Mouse (Mus musculus) forebrain, embryonic 14.5 days (tissue): ENCODE measurements at regions not wholly inside any gene's neighbourhood (a gene's known extent, or its start where the extent isn't known, plus 50 kb on each side); places are given as distances from the start of the nearest gene placed in this dataset.

Source experiments
- ATAC-seq: fragments of 200-750 bp; cut with Nextera tagmentation; 2 replicates; pipeline ENCODE4 v1.8.0; 2017; ENCODE audit warnings: mild to moderate bottlenecking, moderate library complexity
- DNase-seq: peaks from one replicate; pipeline ENCODE4 v3.0.0-alpha.2; 2015; ENCODE audit warnings: low spot score
- H3K27ac ChIP-seq: fragments of 300-500 bp; sonication (generic); 2 replicates; pipeline ENCODE4 v1.5.1; 2014; ENCODE audit warnings: low read depth, mild to moderate bottlenecking, control low read depth, low read length, moderate library complexity
- H3K27me3 ChIP-seq: fragments of 300-500 bp; sonication (generic); replicated peaks from 2 replicates; pipeline ENCODE4 v1.6.1; 2014; ENCODE audit warnings: low read length, control low read depth, mixed read lengths; ENCODE audit not compliant: control insufficient read depth, insufficient read depth
- H3K36me3 ChIP-seq: fragments of 300-500 bp; sonication (generic); 2 replicates; pipeline ENCODE4 v1.6.1; 2014; ENCODE audit warnings: low read length, control low read depth; ENCODE audit not compliant: control insufficient read depth, insufficient read depth
- H3K4me1 ChIP-seq: fragments of 300-500 bp; sonication (generic); 2 replicates; pipeline ENCODE4 v1.6.1; 2014; ENCODE audit warnings: antibody characterized with exemption, low read length, control low read depth; ENCODE audit not compliant: control insufficient read depth, insufficient read depth
- H3K4me2 ChIP-seq: fragments of 300-500 bp; sonication (generic); 2 replicates; pipeline ENCODE4 v1.6.1; 2014; ENCODE audit warnings: mild to moderate bottlenecking, control low read depth, low read length
- H3K4me3 ChIP-seq: fragments of 300-500 bp; sonication (generic); 2 replicates; pipeline ENCODE4 v1.5.1; 2014; ENCODE audit warnings: low read depth, low read length, control low read depth
- H3K9ac ChIP-seq: fragments of 300-500 bp; sonication (generic); 2 replicates; pipeline ENCODE4 v1.6.1; 2014; ENCODE audit warnings: mild to moderate bottlenecking, low read length, control low read depth, moderate library complexity
- H3K9me3 ChIP-seq: fragments of 300-500 bp; sonication (generic); replicated peaks from 2 replicates; pipeline ENCODE4 v1.6.1; 2016; ENCODE audit warnings: low read length, control low read depth, mixed read lengths; ENCODE audit not compliant: control insufficient read depth
- WGBS: fragments of 180-500 bp; shearing (Covaris S2); extraction: QIAGEN DNeasy Blood & Tissue Kit; methylation state at CpG from one replicate; pipeline ENCODE4 v1.1.7; 2014; 5-methylcytosine and 5-hydroxymethylcytosine counted together

- no peaks in the 10 kb centered on the region for H3K36me3 ChIP-seq
- no peaks in the 10 kb centered on the region for H3K4me1 ChIP-seq
- WGBS, result 82% methylated on average over 6 of the region's 6 CpGs
- no peak overlapping the region for H3K27ac ChIP-seq
- H3K9ac ChIP-seq, result no peak overlapping the region
- H3K4me2 ChIP-seq, result no peak overlapping the region
- H3K4me3 ChIP-seq, result no peak overlapping the region
- no peaks in the 10 kb centered on the region for H3K9me3 ChIP-seq
- no peaks in the 10 kb centered on the region for H3K27me3 ChIP-seq
- no peak for DNase-seq
- no peak for ATAC-seq
Observed at GRCm38 (mm10) chr2:84113562-84113961, 123.2 kb downstream of the Gm13691 start.

GRCm38 (mm10) chr2:84119839-84120238 is 129.5 kb downstream of the Gm13691 start:
- WGBS, result 89% methylated on average over 2 of the region's 2 CpGs
- H3K9me3 ChIP-seq, result no peaks in the 10 kb centered on the region
- no peak overlapping the region for H3K9ac ChIP-seq
- no peak overlapping the region for H3K4me3 ChIP-seq
- ATAC-seq, result no peak
- no peaks in the 10 kb centered on the region for H3K27me3 ChIP-seq
- no peak overlapping the region for H3K4me2 ChIP-seq
- H3K36me3 ChIP-seq, result no peaks in the 10 kb centered on the region
- no peaks in the 10 kb centered on the region for H3K4me1 ChIP-seq
- H3K27ac ChIP-seq, result no peak overlapping the region
- DNase-seq, result no peak

- H3K9me3 ChIP-seq, result no peaks in the 10 kb centered on the region
- no peaks in the 10 kb centered on the region for H3K27me3 ChIP-seq
- H3K36me3 ChIP-seq, result no peaks in the 10 kb centered on the region
- peak; percentile 28 for DNase-seq
- H3K27ac ChIP-seq, result no peak overlapping the region
- 86% methylated on average over 3 of the region's 3 CpGs for WGBS
- no peak overlapping the region for H3K9ac ChIP-seq
- H3K4me2 ChIP-seq, result no peak overlapping the region
- ATAC-seq, result no peak
- H3K4me1 ChIP-seq, result no peaks in the 10 kb centered on the region
- H3K4me3 ChIP-seq, result no peak overlapping the region
Observed at GRCm38 (mm10) chr2:84127586-84127985, 137.2 kb downstream of the Gm13691 start.

GRCm38 (mm10) chr2:84161742-84162141 is 171.4 kb downstream of the Gm13691 start:
- H3K36me3 ChIP-seq, result no peaks in the 10 kb centered on the region
- H3K4me2 ChIP-seq, result no peak overlapping the region
- H3K4me3 ChIP-seq, result no peak overlapping the region
- no peak for DNase-seq
- no peak overlapping the region for H3K27ac ChIP-seq
- no peaks in the 10 kb centered on the region for H3K4me1 ChIP-seq
- H3K9ac ChIP-seq, result no peak overlapping the region
- H3K9me3 ChIP-seq, result no peaks in the 10 kb centered on the region
- no peaks in the 10 kb centered on the region for H3K27me3 ChIP-seq
- ATAC-seq, result no peak

- H3K9me3 ChIP-seq, result no peaks in the 10 kb centered on the region
- no peak overlapping the region for H3K9ac ChIP-seq
- H3K4me3 ChIP-seq, result no peak overlapping the region
- no peaks in the 10 kb centered on the region for H3K4me1 ChIP-seq
- H3K36me3 ChIP-seq, result no peaks in the 10 kb centered on the region
- no peak overlapping the region for H3K27ac ChIP-seq
- WGBS, result 91% methylated on average over 3 of the region's 3 CpGs
- H3K4me2 ChIP-seq, result no peak overlapping the region
- no peak for ATAC-seq
- no peak for DNase-seq
- no peaks in the 10 kb centered on the region for H3K27me3 ChIP-seq
Observed at GRCm38 (mm10) chr2:84173450-84173849, 183.1 kb downstream of the Gm13691 start.

DNA sequence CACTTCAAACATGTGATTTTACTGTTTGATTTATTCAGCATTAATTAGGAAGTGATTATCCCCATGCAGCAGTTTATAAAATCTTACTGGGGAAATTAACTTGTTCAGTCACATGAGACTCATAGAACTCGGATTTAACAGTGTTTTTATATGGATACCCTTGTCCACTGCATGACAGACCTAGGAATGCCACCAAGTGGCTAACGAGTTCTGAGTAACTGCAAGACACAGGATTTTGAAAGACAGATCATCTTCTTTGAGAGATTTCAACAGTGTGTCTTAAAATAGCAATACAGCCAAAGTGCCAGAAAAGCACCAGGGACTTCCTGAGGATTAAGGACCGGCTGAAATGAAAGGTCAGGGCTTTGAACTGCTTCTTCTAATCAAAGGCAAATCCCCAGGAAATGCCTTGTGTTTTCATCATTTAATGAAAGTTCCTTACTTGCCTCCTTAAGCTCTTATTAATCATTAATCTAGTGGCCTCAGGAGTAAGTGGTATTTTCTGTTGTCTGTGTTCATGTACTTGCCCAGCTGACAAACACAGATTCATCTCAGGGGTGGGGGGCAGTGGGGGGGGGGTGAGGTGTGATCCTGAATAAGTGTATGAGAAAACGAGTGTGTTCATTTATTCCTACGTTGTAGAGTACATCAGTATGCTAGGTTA is 193.4 kb downstream of the Gm13691 start:
- no peaks in the 10 kb centered on the region for H3K9me3 ChIP-seq
- no peaks in the 10 kb centered on the region for H3K27me3 ChIP-seq
- no peak overlapping the region for H3K4me2 ChIP-seq
- H3K36me3 ChIP-seq, result no peaks in the 10 kb centered on the region
- H3K4me1 ChIP-seq, result no peaks in the 10 kb centered on the region
- 8% methylated on average over 5 of the region's 5 CpGs for WGBS
- no peak overlapping the region for H3K4me3 ChIP-seq
- DNase-seq, result peak; percentile 11
- H3K27ac ChIP-seq, result no peak overlapping the region
- no peak for ATAC-seq
- no peak overlapping the region for H3K9ac ChIP-seq

DNA sequence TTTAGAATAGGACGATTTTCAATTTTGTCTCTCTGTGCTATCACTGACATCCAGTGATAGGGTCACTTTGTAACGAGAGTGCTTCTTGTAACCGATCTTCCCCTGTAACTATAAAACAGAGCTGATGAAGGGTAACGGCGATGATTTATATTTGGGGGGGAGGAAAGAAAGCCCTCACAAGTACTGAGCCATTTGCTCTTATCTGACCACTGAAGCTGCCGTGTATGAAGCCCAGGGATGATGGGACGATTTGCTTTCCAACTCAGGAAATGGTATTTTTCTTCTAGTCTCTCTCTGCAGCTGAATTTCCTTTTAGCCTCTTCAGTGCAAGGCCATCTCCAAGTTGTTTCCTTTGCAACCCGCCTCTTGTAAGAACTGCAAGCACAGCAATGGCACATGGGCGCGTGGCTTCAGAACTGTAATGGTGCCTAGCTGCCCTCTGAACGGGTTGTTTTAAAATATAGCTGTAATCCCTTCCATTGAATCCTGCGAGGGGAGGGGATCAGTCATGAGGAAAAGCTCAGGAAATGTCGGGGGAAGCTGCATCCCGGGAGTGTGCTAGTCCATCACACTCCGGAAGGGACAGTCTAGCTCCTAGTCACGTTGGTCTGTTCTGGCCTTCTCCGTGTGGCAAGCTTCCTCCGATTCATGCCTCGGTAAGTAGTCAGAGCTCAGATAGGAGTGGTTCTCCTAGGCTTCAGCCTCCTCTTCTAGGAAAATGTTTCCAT is 194.1 kb downstream of the Gm13691 start:
- no peak overlapping the region for H3K4me3 ChIP-seq
- H3K27me3 ChIP-seq, result no peaks in the 10 kb centered on the region
- H3K4me2 ChIP-seq, result no peak overlapping the region
- no peaks in the 10 kb centered on the region for H3K36me3 ChIP-seq
- DNase-seq (peak; percentile 4), ATAC-seq (no peak)
- no peak overlapping the region for H3K9ac ChIP-seq
- H3K27ac ChIP-seq, result no peak overlapping the region
- H3K9me3 ChIP-seq, result no peaks in the 10 kb centered on the region
- WGBS, result 63% methylated on average over 19 of the region's 19 CpGs
- H3K4me1 ChIP-seq, result no peaks in the 10 kb centered on the region

GRCm38 (mm10) chr2:84185016-84185330 is 194.6 kb downstream of the Gm13691 start:
- H3K9ac ChIP-seq, result no peak overlapping the region
- no peaks in the 10 kb centered on the region for H3K4me1 ChIP-seq
- no peaks in the 10 kb centered on the region for H3K9me3 ChIP-seq
- H3K27ac ChIP-seq, result no peak overlapping the region
- H3K27me3 ChIP-seq, result no peaks in the 10 kb centered on the region
- H3K4me2 ChIP-seq, result no peak overlapping the region
- no peak overlapping the region for H3K4me3 ChIP-seq
- WGBS, result 78% methylated on average over 7 of the region's 7 CpGs
- DNase-seq (no peak), ATAC-seq (no peak)
- no peaks in the 10 kb centered on the region for H3K36me3 ChIP-seq

DNA sequence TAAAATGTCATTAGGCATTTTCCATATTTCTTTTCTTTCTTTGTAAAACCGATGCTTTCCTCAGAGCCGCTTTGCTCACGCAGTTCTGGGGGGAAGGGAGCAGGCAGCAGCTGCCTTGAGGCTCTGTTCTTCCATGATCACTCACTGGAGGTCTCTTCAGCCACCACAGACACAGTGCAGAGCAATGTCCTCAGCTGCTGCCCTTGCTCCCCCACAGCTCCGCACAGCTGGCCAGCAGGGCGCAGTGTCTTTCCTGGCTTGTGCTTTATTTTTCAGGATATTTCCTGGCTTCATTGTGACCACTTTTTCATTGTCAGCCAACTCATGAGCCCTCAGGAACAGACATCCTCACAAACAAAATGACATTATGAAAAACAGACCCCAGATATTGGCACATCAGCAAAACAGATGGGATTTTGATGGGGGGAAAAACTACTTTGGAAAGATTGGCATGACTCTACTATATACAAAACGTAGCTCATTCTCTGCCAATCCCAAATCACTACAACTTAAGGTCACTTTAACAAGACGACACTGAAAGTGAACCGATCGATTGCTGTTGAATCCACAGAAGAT is 195.9 kb downstream of the Gm13691 start:
- H3K36me3 ChIP-seq, result no peaks in the 10 kb centered on the region
- no peak overlapping the region for H3K4me3 ChIP-seq
- ATAC-seq (peak; percentile 52; the same call in 1 of the 2 replicates), DNase-seq (peak; percentile 10)
- no peak overlapping the region for H3K9ac ChIP-seq
- H3K4me2 ChIP-seq, result no peak overlapping the region
- H3K9me3 ChIP-seq, result no peaks in the 10 kb centered on the region
- 60% methylated on average over 9 of the region's 9 CpGs for WGBS
- H3K4me1 ChIP-seq, result no peaks in the 10 kb centered on the region
- H3K27ac ChIP-seq, result no peak overlapping the region
- H3K27me3 ChIP-seq, result no peaks in the 10 kb centered on the region
